Mouse (Mus musculus) adrenal gland, postnatal 25 days (tissue): ENCODE results near the gene Tmem115. TPM values are rescaled to one million over a fixed set of nuclear protein-coding genes. Genes with fewer than 3 reads are reported as not detected.
"Not testable (repeated sequence)": the region's sequence is repeated elsewhere in the genome, so short reads cannot be mapped to it uniquely, and the experiment has no call there.

ENCODE experiments used
- DNase-seq: peaks from one replicate; pipeline ENCODE4 v3.0.0; 2021; ENCODE audit warnings: mixed read lengths
- total RNA-seq: library from RNA; stranded (reverse); gene quantifications from 2 replicates; pipeline ENCODE4 v1.2.3, GENCODE M21; 2021

The Tmem115 gene
- total RNA-seq, 1 experiment from 2014 or later = 47.6 TPM

GRCm38 (mm10) chr9:107571534-107572326 is 38.0 kb downstream of the Tmem115 start:
- DNase-seq = no peak

- no peak for DNase-seq
These were observed 38.5 kb downstream of the Tmem115 start for GRCm38 (mm10) chr9:107572327-107572662.

GRCm38 (mm10) chr9:107573774-107574173 is 40.0 kb downstream of the Tmem115 start:
- not testable (repeated sequence) for DNase-seq

- DNase-seq = no peak
These were observed 42.0 kb downstream of the Tmem115 start for GRCm38 (mm10) chr9:107575579-107576356.

GRCm38 (mm10) chr9:107576357-107577107 is 42.8 kb downstream of the Tmem115 start, which contains the start of gene Hyal1:
Hyal1 (plus strand) TSS chr9:107576927.
- DNase-seq = peak; percentile 86

- no peak for DNase-seq
These were observed 44.1 kb downstream of the Tmem115 start for GRCm38 (mm10) chr9:107577871-107578270.

- no peak for DNase-seq
These were observed 44.8 kb downstream of the Tmem115 start, which contains the start of gene Naa80 for GRCm38 (mm10) chr9:107578587-107578986. Naa80 (plus strand) TSS chr9:107578887.

GRCm38 (mm10) chr9:107579023-107579900 is 45.5 kb downstream of the Tmem115 start:
- DNase-seq = no peak

GRCm38 (mm10) chr9:107580501-107581317 is 47.0 kb downstream of the Tmem115 start, which contains the start of gene Hyal3:
Hyal3 (plus strand) TSS chr9:107580818.
- peak; percentile 85 for DNase-seq

GRCm38 (mm10) chr9:107581584-107581983 is 47.8 kb downstream of the Tmem115 start:
- DNase-seq = no peak

GRCm38 (mm10) chr9:107582509-107583062 is 48.8 kb downstream of the Tmem115 start:
- DNase-seq = no peak

- no peak for DNase-seq
These were observed 49.4 kb downstream of the Tmem115 start for GRCm38 (mm10) chr9:107583174-107583573.

GRCm38 (mm10) chr9:107586504-107586903 is 52.8 kb downstream of the Tmem115 start:
- no peak for DNase-seq

GRCm38 (mm10) chr9:107586974-107587832 is 53.5 kb downstream of the Tmem115 start, which contains the start of gene Ifrd2:
Ifrd2 (plus strand) TSS chr9:107587642.
- peak; percentile 92 for DNase-seq

GRCm38 (mm10) chr9:107587833-107588639 is 54.3 kb downstream of the Tmem115 start:
- DNase-seq = peak; percentile 67
